Mouse (Mus musculus) forebrain, embryonic 10.5 days (tissue): ENCODE results near the gene Fbxo5. TPM values are rescaled to one million over a fixed set of nuclear protein-coding genes. Genes with fewer than 3 reads are reported as not detected.

Source experiments
- DNase-seq: peaks from one replicate; pipeline ENCODE4 v3.0.0-alpha.2; 2017; ENCODE audit warnings: low spot score; ENCODE audit errors: extremely low spot score
- H3K27ac ChIP-seq: fragments of 300-500 bp; sonication (generic); 2 replicates; pipeline ENCODE4 v1.5.1; 2016; ENCODE audit warnings: mild to moderate bottlenecking
- H3K27me3 ChIP-seq: fragments of 300-500 bp; sonication (generic); 2 replicates; pipeline ENCODE4 v1.6.1; 2016; ENCODE audit warnings: mild to moderate bottlenecking; ENCODE audit not compliant: poor library complexity, severe bottlenecking
- H3K36me3 ChIP-seq: fragments of 300-500 bp; sonication (generic); replicated peaks from 2 replicates; pipeline ENCODE4 v1.6.1; 2016; ENCODE audit warnings: mild to moderate bottlenecking, moderate library complexity
- H3K4me1 ChIP-seq: fragments of 300-500 bp; sonication (generic); 2 replicates; pipeline ENCODE4 v1.6.1; 2016
- H3K4me3 ChIP-seq: fragments of 300-500 bp; sonication (generic); 2 replicates; pipeline ENCODE4 v1.5.1; 2016; ENCODE audit warnings: mild to moderate bottlenecking, moderate library complexity
- H3K9me3 ChIP-seq: fragments of 300-500 bp; sonication (generic); 2 replicates; pipeline ENCODE4 v1.6.1; 2016; ENCODE audit warnings: mild to moderate bottlenecking, moderate library complexity
- WGBS: fragments of 180-500 bp; shearing (Covaris S2); methylation state at CpG from one replicate; pipeline ENCODE4 v1.1.7; 2016; 5-methylcytosine and 5-hydroxymethylcytosine counted together
- polyA plus RNA-seq: library from polyadenylated mRNA; unstranded; fragments of >200 nt; fragmentation: Nextera tagmentation; extraction: Ambion mirVana; gene quantifications from 2 replicates; pipeline ENCODE4 v1.2.1, GENCODE M21; 2016

Fbxo5 gene
- polyA plus RNA-seq, 1 experiment from 2014 or later, result 113 TPM

DNA sequence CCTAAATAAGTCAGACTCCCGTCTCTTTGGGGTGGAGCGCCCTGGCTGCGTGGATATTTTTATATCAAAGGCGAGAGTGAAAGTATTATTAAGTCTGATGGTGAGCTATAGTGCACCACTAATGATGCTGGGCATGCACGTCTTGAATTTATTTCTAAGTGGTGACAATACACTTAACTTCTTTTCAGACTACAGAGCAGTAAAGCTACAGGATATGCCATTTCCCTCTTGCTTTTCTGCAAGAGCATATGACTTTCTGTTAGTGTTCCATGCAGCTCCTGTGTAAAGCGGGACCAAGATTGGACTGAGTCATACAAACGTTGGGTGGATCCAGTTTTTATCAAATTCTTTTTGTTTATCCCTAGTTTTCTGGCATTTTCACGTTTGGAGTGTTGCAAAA, 1.0 kb upstream of the Fbxo5 start:
- Histone ChIP-seq H3K27me3 (no peaks in the 10 kb centered on the region), H3K4me3 (peak overlapping the region; percentile 87), H3K9me3 (no peaks in the 10 kb centered on the region), H3K4me1 (peaks cover 31% of the 10 kb centered on the region), H3K27ac (peak overlapping the region; percentile 98), H3K36me3 (peaks cover 25% of the 10 kb centered on the region)
- DNase-seq, result no peak
- 23% methylated on average over 8 of the region's 8 CpGs for WGBS

GRCm38 (mm10) chr10:5805731-5806307, 419 bp upstream of the Fbxo5 start:
- peak overlapping the region; percentile 98 for H3K27ac ChIP-seq
- peaks cover 37% of the 10 kb centered on the region for H3K4me1 ChIP-seq
- H3K36me3 ChIP-seq, result peaks cover 26% of the 10 kb centered on the region
- under 1% methylated on average over 43 of the region's 43 CpGs for WGBS
- no peaks in the 10 kb centered on the region for H3K9me3 ChIP-seq
- H3K4me3 ChIP-seq, result peak overlapping the region; percentile 87
- peak; percentile 96 for DNase-seq
- H3K27me3 ChIP-seq, result no peaks in the 10 kb centered on the region

GRCm38 (mm10) chr10:5804691-5805156, 676 bp downstream of the Fbxo5 start:
- no peaks in the 10 kb centered on the region for H3K27me3 ChIP-seq
- peak overlapping the region; percentile 87 for H3K4me3 ChIP-seq
- no peak for DNase-seq
- no peaks in the 10 kb centered on the region for H3K9me3 ChIP-seq
- H3K4me1 ChIP-seq, result peaks cover 37% of the 10 kb centered on the region
- H3K27ac ChIP-seq, result peak overlapping the region; percentile 98
- H3K36me3 ChIP-seq, result peaks cover 37% of the 10 kb centered on the region
- WGBS, result under 1% methylated on average over 24 of the region's 24 CpGs

DNA sequence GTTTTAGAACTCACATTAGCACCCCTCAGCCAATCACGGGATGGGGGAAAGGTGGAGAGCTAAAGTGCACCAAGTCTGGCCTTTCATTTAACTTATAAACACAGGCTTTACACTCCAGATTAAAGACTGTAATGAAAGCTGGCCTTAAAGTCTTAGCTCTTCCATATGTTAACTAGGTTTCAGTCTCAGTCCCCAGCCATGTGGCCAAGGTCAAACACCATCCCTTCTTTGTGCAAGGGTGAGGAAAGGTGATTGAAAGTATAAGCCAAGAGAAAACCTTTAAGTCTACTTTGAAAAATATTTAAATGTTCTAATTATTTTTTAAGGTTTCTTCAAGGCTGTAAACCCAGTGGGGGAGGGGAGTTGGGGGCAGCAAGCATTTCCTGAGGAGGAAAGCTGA, 1.7 kb downstream of the Fbxo5 start:
- peak overlapping the region; percentile 98 for H3K27ac ChIP-seq
- peak overlapping the region; percentile 87 for H3K4me3 ChIP-seq
- H3K36me3 ChIP-seq, result peaks cover 46% of the 10 kb centered on the region
- no peaks in the 10 kb centered on the region for H3K27me3 ChIP-seq
- no peak for DNase-seq
- WGBS, result 5% methylated on average over 1 of the region's 1 CpGs
- H3K4me1 ChIP-seq, result peaks cover 37% of the 10 kb centered on the region
- H3K9me3 ChIP-seq, result no peaks in the 10 kb centered on the region

- Histone ChIP-seq H3K27me3 (no peaks in the 10 kb centered on the region), H3K9me3 (no peaks in the 10 kb centered on the region), H3K27ac (no peak overlapping the region), H3K36me3 (peaks cover 55% of the 10 kb centered on the region), H3K4me1 (peaks cover 37% of the 10 kb centered on the region), H3K4me3 (peak overlapping the region; percentile 87)
- no peak for DNase-seq
- 57% methylated on average over 6 of the region's 6 CpGs for WGBS
Observed at GRCm38 (mm10) chr10:5802866-5803265, 2.5 kb downstream of the Fbxo5 start.

DNA sequence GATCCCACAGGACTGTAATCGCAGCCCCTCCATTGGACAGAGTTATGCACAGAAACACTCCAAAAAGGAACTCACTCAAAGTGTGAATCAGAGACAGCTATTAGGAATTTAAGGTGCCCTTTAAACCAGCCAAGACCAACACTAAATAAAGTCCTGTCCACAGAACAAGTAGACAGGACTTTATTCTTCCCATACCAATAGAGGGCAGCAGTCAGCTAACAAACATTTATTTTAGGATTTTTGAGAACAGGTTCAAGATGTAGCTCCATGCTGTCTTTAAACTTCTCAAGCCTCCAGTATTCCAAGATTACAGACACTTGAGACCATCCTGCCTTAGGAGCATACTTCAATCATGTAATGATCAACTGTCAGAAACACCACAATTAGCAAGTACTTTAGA, 4.9 kb downstream of the Fbxo5 start:
- no peak for DNase-seq
- H3K36me3 ChIP-seq, result peaks cover 61% of the 10 kb centered on the region
- H3K27me3 ChIP-seq, result no peaks in the 10 kb centered on the region

GRCm38 (mm10) chr10:5798069-5798468, 7.3 kb downstream of the Fbxo5 start:
- no peak overlapping the region for H3K4me3 ChIP-seq
- H3K27ac ChIP-seq, result no peak overlapping the region
- no peaks in the 10 kb centered on the region for H3K27me3 ChIP-seq
- peaks cover 23% of the 10 kb centered on the region for H3K4me1 ChIP-seq
- H3K36me3 ChIP-seq, result peaks cover 58% of the 10 kb centered on the region
- DNase-seq, result no peak
- no peaks in the 10 kb centered on the region for H3K9me3 ChIP-seq
- 83% methylated on average over 4 of the region's 4 CpGs for WGBS

More for the DNA sequence above, 4.9 kb downstream of the Fbxo5 start:
- Histone ChIP-seq H3K27ac (no peak overlapping the region), H3K4me3 (no peak overlapping the region), H3K4me1 (peaks cover 28% of the 10 kb centered on the region), H3K9me3 (no peaks in the 10 kb centered on the region)
- WGBS, result 94% methylated on average over 1 of the region's 1 CpGs

GRCm38 (mm10) chr10:5790657-5791056, 14.7 kb downstream of the Fbxo5 start:
- Histone ChIP-seq H3K4me1 (no peaks in the 10 kb centered on the region), H3K36me3 (no peaks in the 10 kb centered on the region), H3K9me3 (no peaks in the 10 kb centered on the region), H3K4me3 (no peak overlapping the region), H3K27me3 (no peaks in the 10 kb centered on the region), H3K27ac (no peak overlapping the region)
- 25% methylated on average over 12 of the region's 12 CpGs for WGBS
- DNase-seq, result peak; percentile 34

- no peak overlapping the region for H3K27ac ChIP-seq
- H3K27me3 ChIP-seq, result no peaks in the 10 kb centered on the region
- H3K9me3 ChIP-seq, result no peaks in the 10 kb centered on the region
- H3K36me3 ChIP-seq, result no peaks in the 10 kb centered on the region
- 24% methylated on average over 4 of the region's 4 CpGs for WGBS
- H3K4me3 ChIP-seq, result no peak overlapping the region
- no peak for DNase-seq
- H3K4me1 ChIP-seq, result no peaks in the 10 kb centered on the region
Observed at GRCm38 (mm10) chr10:5786923-5787322, 18.5 kb downstream of the Fbxo5 start.

Other genes starting within 250 kb of the Fbxo5 start
- gene Myct1, start 211.8 kb downstream of the Fbxo5 start, polyA plus RNA-seq, result 1.1 and 1.2 TPM in 2 replicates
- not detected in 2 replicates for gene Vip, start 166.4 kb downstream of the Fbxo5 start, polyA plus RNA-seq
- gene Mtrf1l, start 18.3 kb upstream of the Fbxo5 start, polyA plus RNA-seq, result 10.9 and 12.6 TPM in 2 replicates
- gene Rgs17, start 116.8 kb upstream of the Fbxo5 start, polyA plus RNA-seq, result 0.73 and 1.2 TPM in 2 replicates